Mouse (Mus musculus) liver, adult (tissue): ENCODE results near the gene Tmprss12.

ENCODE experiments used
- GATA4 ChIP-seq: IDR thresholded peaks from 2 replicates; pipeline ENCODE4 v1.6.1; 2014; ENCODE audit warnings: mild to moderate bottlenecking, low read length; ENCODE audit not compliant: insufficient replicate concordance

The Tmprss12 gene

DNA sequence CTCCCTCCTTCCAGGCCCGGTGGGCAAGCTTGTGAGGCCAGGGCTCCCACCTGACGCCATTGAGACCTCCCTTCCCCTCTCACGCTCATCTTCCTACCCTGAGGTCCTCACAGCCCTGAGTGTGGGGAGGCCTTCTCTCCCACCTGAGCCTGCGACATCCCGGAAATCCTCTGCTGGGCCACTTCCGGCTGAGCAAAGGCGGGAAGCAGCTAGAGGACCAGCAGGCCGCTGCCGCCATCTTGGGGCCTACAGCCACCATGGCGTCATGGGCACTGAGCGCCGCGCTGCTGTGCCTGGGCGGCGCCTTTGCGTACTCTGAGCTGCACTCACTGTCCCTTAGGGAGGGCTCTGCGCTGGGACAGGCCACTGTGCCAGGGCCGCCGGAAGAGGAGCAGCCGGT lies at the start of gene Tmprss12:
Tmprss12 (plus strand) TSS at position 212 of the 400 bp plus-strand sequence.
- TF ChIP-seq GATA4, result no peak

DNA sequence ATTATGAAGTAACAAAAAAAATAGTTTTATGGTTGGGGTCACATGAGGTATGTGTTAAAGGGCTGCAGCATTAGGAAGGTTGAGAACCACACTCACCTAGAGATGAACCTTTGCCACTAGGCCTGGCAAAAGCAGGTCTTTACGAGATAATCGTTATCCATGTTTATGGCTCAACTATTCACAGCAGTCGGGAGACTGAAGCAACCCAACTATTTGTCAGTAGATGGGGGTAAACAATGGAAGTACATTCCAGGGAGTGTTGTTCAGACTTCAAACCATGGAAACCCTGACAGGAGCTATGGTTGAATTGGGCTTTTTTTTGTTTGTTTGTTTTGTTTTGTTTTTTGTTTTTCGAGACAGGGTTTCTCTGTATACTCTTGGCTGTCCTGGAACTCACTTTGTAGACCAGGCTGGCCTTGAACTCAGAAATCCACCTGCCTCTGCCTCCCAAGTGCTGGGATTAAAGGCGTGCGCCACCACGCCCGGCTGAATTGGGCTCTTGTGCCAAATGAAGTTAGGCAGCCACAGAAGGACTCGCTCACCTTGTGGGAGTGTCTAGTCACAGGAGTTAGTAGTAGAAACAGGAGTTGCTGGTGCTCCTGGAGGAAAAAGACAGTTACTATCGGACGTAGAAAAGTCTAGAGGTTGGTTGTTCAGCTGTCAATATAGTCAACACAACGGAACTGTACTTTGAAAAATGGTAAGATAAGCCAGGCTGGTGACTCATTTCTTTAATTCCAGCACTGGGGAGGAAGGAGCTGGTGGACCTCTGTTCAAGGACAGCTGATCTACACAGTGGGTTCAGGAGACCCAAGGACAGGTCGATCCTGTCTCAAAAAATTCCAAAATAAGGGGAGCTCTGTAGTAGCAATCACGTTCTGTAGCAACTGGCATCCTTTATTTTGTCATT lies 48.8 kb upstream of the Tmprss12 start:
- TF ChIP-seq GATA4, result no peak

DNA sequence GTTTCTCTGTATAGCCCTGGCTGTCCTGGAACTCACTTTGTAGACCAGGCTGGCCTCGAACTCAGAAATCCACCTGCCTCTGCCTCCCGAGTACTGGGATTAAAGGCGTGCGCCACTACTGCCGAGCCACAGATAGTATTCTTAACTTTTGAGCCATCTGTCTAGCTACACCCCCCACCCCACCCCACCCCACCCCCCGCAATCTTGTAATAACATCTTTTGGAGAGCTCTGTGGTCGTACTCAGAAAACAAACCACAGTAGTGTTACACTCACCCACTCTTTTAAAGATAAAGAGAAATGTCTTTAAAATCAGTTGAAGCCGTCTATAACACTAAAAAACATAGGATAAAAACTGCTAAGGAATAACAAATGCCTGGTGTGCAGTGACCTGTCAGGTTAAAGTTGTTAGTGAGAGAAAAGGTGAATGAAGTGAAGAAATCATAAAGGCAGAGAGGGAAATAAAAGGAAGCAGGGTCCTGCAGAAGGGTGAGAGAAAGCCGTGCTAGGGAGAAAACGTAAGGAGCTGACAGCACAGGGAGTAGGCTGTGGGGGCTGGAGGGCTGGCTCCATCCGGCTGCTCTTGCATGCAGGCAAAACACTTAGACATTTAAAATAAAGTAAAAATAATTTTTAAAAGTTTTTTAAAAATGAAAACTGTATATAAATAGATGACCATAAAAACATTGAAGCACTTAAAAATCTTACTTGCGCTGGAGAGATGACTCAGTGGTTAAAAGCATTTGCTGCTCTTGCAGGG lies 45.2 kb upstream of the Tmprss12 start:
- TF ChIP-seq GATA4, result no peak

DNA sequence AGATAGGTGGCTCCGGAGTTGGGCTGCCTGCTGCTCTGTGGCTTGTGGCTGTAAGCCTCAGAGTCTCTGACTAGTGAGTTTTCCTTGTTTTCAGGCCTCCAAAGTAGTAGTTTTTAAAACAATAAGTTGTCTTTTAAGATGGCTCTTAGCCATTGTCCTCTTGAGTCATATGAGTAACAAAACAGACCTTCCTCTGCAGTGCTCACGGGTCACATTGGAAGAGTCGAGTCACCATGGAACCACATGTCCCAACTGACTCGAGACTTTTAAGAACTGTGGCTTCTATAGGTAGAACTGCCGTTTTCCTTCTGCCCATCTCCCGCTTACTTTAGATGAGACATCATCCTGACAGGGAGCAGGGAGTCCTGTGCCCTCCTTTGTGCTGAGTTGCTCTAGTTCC lies 43.7 kb upstream of the Tmprss12 start:
- TF ChIP-seq GATA4, result no peak

DNA sequence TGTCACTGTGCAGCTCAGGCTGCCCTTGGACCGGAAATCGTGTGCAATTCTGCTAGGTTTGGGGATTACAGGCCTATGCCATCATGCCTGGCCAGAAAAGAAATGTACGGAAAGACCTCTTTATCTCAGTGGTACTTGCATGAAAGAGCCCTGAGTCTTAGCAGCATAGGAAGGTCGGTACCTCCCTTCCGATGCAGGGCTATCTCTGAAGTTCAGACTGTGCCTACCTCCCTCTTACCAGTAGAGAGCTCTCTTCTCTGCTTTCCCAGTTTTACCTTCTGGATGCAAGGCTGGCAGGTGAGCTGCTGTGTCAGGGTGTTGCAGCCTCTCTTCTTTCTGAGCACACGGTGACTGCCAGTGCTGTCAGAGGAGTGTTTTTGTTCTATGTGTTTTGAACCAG lies 38.9 kb upstream of the Tmprss12 start:
- TF ChIP-seq GATA4, result no peak

DNA sequence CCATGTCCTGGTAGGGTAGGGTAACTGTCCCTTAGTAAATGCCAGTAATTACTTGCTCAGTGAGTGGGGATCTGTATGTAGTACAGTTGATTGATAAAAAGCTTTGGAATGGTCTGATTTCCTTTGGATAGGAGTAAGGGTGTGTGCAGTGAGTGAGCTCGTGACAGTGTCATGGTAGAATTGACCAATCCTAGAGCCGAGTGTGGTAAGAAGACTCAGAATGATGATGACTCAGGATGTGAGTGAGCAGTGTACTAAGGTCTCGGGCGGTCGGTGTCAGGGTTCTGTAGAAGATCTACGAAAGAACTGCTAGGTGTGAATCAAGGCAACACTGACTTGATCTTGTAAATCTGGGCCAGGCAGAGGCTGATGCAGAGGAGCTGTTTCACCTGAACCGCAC lies 34.7 kb upstream of the Tmprss12 start:
- no peak for TF ChIP-seq GATA4

DNA sequence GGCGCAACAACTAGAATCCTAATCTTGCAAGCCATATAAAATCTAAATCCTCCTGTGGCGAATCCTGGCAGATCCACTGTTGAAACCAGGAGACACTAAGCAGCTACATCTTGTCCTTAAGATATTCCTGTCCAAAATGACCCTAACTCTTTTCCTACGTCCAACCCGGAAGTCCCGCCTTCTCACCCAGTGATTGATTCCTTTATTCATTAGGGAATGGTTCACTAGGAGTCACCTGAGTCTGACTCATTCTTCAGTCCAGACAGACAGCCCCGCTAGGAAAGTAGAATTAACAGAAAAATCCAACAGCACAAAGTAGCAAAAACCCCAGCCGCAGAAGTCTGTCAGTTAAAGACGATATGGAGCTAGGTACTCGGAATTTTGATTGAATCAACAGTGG lies 33.3 kb upstream of the Tmprss12 start:
- no peak for TF ChIP-seq GATA4

DNA sequence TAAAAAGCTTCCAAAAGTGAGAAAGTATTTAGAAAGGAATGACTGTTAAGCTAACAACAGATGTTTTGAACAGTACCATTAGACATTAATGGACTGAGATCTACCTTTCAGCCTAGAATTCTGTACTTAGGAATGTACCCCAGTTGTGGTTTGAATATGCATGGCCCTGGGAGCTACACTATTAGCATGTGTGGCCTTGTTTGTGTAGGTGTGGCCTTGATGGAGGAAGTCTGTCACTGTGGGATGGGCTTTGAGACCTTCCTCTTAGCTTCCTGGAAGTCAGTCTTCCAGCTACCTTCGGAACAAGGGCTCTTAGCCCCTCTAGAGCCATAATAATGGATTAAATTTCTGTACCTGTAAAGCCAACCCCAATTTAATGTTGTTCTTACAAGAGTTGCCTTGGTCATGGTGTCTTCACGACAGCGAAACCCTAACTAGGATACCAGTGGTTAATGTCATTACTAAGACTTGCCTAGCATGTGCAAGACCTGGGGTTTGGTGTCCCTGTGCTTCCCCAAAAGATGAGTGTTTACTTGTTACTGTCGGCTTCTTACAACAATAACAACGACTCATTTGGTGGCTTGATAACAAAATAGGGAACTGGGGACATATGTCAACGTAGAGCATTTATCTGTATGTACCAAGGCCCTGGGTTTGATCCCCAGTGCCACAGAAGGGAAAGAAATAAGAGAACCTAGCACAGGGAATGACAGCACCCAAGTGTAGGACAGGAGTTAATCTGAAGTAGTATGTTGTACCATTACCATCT lies 31.8 kb upstream of the Tmprss12 start:
- TF ChIP-seq GATA4, result no peak

DNA sequence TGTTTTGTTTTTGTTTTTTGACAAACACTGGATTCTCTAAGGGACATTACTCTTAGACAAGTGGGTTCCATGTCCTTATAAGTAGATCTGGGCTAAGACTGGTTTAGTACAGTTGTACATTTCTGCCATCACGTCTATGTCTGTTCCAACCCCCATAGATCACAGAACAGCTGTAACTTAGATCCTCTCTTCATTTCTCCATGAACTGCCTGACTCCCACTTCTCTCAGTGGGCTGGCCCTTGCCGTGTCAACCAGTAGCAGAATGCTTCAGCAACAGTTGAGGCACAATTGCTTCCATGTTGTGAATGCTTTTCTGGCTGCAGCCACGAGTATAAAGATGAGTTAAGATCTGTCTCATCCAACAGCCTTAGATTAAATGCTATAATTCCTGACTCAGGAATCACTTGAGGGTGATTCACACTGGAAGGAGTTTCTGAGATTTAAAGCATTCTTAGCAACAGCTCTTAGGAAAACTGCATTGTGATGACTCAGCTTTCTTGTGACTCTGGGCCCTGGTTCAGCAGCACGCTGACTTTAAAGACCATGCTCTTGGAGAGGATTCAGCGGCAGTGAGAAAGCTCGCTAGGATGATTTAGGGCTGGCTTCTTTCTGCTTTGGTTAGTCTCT lies 29.4 kb upstream of the Tmprss12 start:
- TF ChIP-seq GATA4, result no peak

DNA sequence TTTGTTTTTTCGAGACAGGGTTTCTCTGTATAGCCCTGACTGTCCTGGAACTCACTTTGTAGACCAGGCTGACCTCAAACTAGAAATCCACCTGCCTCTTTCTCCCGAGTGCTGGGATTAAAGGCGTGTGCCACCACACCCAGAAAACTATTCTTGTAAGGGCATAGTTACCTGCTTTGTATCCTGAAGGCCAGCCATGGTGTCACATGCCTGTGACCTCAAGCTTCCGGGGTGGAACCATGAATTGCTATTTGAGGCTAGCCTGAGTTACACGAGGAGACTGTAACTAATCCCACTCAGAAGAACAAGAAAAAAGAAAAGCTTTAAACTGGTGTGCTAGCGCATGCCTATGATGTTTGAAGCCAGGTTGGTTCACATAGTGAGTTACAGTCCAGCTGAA lies 24.3 kb upstream of the Tmprss12 start:
- TF ChIP-seq GATA4, result no peak

DNA sequence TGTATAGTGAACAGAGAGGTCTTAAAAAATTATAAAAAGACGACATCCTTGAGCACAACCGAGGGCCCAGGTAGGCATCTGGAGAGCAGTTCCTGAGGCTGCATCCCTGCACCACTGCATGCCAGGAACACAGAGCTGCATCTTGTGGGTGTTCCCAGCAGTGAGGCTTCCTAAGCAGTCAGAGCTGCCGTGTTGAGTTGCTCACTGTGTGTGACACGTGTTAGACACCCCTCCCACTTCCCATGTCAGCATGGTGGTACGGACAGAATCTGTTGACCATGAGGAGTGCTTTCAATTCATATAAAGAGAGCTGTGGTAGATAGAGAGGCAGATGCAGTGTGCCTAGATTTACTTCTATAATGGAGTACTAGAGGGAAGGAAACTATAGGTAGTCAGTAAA lies 23.3 kb upstream of the Tmprss12 start:
- no peak for TF ChIP-seq GATA4

DNA sequence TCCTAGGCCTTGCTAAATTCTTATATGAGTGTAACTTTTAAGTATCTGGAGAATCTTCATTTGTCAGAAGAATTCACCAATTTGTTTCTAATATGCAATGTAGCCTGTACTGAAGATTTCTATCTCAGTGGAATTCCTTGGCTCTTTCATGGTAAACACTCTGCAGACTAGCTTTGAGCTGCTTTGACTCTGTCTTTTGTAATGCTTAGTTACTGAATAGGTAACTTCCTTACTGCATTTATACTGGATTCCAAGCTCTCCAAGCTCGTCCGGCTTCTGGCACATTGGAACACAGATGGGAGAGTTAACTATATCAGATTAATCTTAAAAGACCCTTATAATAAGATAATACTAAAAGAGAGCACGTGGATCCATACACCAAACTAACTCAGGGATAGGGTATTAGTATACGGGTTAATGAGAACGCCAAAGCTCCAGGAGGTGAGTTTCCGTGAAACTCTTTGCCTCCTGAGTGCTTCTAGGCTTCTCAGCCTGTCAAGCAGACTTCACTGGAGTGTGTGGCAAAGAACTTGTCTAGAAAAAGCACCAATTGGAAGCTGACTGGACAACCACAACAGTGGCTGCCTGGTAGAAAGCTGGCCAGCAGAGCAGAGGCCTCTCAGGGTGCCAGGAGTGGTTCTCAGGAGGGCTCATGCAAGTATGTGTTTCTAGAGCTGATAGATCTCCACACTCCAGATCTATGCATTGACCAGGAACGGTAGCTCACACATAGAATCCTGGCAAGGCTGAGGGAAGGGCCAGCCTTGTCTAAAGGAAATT lies 21.8 kb upstream of the Tmprss12 start:
- no peak for TF ChIP-seq GATA4

DNA sequence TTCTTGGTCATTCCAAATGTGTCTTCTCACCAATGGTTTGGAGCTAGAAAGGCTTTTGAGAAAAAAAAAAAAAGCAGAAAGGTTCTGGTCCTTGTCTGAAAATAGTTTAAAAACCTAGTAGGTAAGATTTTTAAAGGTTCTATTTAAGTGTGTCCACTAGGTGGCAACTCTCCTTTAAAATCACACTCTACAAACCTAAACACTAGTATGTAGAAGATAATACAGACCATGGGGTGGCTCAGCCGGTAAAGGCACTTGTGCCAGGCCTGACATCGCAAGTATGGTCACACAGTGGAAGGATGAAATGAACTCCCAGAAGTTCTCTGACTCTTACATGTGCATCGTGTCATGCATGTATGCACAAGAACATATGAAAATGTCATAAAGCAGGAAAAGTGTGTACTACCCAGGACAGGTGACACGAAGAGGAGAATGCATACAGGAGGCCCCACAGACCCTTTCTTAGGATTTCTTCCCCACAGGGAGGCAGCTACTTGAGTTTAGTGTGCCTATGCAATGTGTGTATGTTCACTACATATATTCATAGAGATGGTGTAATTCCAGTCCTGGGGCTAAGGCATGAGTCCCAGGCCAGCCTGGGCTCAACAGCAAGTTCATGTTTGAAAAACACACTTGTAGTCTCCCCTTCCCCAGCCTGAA lies 17.3 kb upstream of the Tmprss12 start:
- TF ChIP-seq GATA4, result no peak

DNA sequence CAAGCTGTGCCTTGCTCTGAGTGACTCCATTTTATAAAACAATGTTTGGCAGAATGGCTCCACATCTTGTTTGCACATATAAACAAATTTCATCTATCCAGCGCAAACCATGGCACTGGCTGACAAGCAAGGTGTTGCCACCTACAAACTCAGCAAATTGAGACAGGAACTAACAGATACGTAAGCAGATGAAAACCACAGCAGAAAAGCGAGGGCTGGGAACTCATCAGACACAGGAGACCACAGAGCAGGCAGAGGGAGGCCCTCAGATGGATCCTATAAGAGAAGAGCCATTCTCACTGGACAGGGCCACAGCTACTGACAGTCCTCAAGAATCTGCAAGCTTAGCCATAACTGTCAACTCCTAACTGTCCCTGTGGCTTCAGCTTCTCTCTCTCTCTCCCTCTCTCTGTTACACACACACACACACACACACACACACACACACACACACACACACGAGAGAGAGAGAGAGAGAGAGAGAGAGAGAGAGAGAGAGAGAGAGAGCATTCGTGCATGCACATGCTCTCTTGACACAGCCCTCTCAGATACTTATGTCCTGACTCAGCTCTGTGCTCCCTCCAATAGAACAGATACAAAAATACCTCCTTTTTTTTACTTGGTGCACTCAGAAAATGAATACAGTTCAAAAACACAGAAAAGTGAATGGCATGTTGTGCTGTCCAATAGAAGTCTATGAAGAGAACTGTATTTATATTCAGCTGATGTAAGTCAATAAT lies 14.9 kb upstream of the Tmprss12 start:
- TF ChIP-seq GATA4, result no peak

DNA sequence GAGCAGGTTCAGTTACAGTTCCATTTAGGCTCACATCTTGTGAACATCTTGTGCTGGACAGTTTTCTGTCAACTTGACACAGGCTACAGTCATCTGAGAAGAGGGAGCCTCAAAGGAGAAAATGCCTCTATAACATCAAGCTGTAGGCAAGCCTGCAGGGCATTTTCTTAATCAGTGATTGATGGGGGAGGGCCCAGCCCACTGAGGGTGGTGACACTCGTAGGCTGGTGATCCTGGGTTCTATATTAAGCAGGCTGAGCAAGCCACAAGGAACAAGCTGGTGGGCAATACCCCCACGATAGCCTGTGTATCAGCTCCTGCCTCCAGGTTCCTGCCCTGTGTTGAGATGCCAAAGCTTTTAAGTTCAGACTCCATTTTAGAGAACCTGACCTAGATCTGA lies 11.7 kb upstream of the Tmprss12 start:
- TF ChIP-seq GATA4, result no peak
